Comparison of ENCODE assay signal across 16 mouse cellular contexts in genomic region chr10:30629977-30630376, GRCm38 (mm10).
"Had no signal": no experiment of that assay in that cellular context is flagged by ENCODE, and none has a peak within 500 bp of the region (broad histone marks: within the 10 kb centered on the region; RNA-seq: fewer than 3 reads in every experiment).

No protein-coding gene starts in this region.

- H3K4me3 ChIP-seq: neural tube, embryonic 13.5 days; neural tube, embryonic 15.5 days; stomach, embryonic 15.5 days had no signal

- DNase-seq: retina, postnatal 1 day; right cerebral cortex, adult 18-20 months; right cerebral cortex, postnatal 14 days; right cerebral cortex, postnatal 25 days; right cerebral cortex, postnatal 4 days; spleen, adult 18-20 months; thymus, adult 18-20 months; thymus, adult 2 months; thymus, postnatal 14 days; thymus, postnatal 25 days; thymus, postnatal 36 days; thymus, postnatal 4 days had no signal

- H3K27ac ChIP-seq: neural tube, embryonic 13.5 days; neural tube, embryonic 15.5 days; stomach, embryonic 15.5 days; stomach, postnatal 0 days had no signal

- H3K9ac ChIP-seq: neural tube, embryonic 13.5 days; neural tube, embryonic 15.5 days; stomach, embryonic 15.5 days had no signal

- H3K9me3 ChIP-seq: neural tube, embryonic 13.5 days; neural tube, embryonic 15.5 days; stomach, embryonic 15.5 days had no signal

- H3K27me3 ChIP-seq: neural tube, embryonic 13.5 days; neural tube, embryonic 15.5 days; stomach, embryonic 15.5 days had no signal

- H3K4me1 ChIP-seq: neural tube, embryonic 13.5 days; neural tube, embryonic 15.5 days; stomach, embryonic 15.5 days had no signal

- H3K36me3 ChIP-seq: neural tube, embryonic 13.5 days; neural tube, embryonic 15.5 days; stomach, embryonic 15.5 days had no signal
